Mouse (Mus musculus): ENCODE data around the gene Gm20671.
"Not testable (repeated sequence)": the region's sequence is repeated elsewhere in the genome, so short reads cannot be mapped to it uniquely, and the experiment has no call there.

The Gm20671 gene

DNA sequence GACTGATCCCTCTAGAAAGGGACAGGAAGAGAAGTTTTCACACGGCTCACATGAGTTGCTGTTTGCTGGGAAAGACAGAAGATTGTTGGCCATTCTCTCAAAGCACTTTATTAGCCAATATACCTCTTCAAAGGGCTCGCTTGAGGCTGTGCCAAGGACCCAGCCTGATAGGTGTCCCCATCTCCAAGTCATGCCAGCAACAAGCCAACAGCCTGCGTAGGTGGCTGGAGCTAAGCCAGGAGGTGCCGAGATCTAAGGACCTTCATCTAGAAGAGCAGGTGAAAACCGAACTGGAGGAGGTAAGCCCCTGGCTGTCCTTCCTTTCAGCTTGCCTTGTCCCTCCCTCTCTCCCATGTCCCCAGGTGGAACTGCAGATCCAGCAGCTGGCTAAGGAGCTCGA is 91.1 kb downstream of the Gm20671 start:
- ATAC-seq (ENCODE audit: low TSS enrichment): no peak

DNA sequence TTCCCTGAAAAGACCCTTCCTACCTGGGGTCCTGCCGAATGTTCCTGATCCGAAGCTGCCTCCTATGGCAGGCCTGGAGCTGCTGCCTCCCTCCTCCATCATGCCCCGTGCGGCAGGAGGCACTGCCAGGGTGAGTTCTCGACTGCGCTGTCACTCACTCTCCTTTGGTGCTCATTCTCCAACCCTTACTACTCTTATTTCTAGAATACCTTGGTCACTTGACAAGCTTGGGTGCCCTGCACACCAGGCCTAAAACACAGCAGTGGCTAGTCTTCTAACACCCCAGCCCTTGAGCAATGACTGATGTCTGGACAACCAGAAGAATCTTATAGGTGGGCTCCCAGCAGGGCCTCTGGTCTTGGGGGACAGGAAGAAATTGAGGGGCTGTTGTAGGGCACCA is 93.0 kb downstream of the Gm20671 start:
- peak; percentile 36; the same call in 1 of the 2 replicates for ATAC-seq (ENCODE audit: low TSS enrichment)

DNA sequence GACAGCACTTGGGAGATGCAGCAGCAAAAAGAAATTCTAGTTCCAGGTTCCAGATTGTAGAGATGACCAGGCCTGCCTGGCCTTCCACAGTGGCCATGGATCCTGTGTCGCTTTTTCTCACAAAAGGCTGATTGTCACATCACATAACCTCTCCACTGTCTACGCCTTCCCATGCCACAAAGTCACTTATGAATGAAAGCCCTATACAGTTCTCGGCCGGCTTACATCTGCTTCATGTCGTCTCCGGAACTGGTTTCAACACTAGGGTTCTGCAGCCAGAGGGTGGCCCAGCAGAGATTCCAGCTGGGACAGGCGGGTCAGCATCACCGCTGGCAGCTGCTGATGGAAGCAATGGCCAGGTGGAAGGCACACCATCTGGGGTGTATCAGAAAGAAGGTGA is 98.1 kb downstream of the Gm20671 start:
- ATAC-seq (ENCODE audit: low TSS enrichment): peak; percentile 14

DNA sequence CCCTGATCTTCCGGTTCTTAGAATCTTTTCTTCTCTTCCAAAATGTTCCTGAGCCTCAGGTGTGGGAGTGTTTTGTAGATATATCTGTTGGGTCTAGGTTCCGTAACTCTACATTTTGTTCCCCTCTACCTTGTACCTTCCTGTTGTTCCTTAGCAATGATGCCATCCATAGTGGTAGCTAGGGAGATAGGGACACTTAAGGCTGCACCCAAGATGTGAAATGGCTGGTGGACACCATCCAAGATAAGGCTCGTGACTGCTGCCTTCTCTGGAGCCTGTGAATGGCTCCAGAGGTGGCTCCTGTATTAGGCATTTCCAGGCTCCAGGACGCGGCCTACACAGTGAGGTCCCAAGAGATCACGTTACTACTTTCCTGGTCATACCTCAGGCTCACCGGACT is 98.6 kb downstream of the Gm20671 start:
- no peak for ATAC-seq (ENCODE audit: low TSS enrichment)

DNA sequence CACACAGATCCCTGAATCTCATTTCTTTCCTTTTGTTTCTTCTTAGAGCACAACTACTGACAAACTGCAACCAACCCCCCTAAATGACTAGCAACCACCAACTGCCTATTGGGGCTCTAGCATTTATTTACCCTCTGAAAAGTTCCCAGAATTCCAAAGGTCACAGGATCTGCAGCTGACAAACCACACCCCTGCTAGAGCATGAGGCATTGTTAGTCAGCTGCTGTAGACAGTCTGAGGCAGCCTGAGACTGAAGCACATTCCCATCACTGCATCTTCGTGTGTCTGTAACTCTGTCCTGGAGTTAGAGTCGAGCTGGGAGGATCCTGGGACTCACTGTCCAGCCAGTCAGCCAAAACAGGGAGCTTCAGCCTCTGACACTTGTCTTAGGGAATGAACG is 101.5 kb downstream of the Gm20671 start:
- ATAC-seq (ENCODE audit: low TSS enrichment): not testable (repeated sequence)

DNA sequence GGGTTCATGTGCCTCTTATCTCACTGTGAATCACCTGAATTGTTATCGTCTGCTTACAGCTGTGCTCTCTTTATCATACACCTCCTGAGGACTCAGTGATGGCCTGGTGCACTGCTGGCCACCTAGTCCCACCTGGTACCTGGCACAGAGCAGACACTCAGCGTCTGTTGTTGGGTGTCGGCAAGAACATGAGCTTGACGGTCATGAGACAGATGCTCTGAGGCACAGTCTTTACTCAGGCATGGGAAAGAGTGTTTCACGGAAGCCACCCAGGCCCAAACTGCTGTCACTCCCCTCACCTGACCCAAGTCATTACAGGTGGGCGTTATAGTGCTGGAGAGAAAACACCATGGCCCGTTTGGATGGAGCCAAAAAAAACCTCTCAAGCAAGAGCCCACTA is 102.9 kb downstream of the Gm20671 start:
- no peak for ATAC-seq (ENCODE audit: low TSS enrichment)

DNA sequence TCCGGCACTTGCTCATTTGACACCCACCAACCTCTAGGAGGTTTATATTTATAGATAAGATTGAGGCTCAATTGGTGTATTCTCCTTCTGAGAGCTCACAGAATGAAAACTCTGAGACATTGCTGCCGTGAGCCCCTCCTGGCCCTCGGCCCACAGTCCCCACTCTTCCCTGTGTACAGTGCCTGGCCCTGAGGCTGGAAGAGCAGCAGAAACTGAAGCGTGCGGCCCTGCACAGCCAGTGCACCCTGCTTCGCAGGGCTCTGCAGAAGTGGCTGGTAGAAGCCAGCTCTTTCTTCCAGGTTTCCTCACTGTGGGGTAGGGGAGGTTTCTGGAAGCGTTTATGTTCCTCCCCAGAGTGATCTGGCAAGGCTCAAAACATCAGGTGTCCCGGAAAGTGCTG is 104.2 kb downstream of the Gm20671 start:
- ATAC-seq (ENCODE audit: low TSS enrichment): 0 out of 2 replicates have a peak, but pooled peaks have one; percentile 17

DNA sequence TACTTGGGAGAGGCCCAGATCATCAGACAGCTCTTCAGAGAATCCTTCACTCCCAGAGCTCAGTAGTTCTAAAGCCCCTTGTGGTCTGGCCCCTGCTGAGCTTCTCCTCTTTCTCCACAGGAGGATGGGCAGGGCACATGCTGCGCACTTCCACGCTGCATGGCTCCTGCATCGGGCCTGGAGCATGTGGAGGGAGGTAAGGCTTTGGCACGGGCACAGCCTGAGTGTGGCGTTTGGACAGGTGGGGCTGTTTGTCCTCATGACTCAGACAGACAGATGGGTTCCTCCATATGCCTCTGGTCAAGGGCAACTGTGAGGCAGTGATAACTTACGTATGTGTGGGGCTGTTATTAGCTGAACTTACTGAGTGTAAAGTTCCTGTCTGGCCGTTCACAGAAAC is 104.6 kb downstream of the Gm20671 start:
- ATAC-seq (ENCODE audit: low TSS enrichment): no peak

DNA sequence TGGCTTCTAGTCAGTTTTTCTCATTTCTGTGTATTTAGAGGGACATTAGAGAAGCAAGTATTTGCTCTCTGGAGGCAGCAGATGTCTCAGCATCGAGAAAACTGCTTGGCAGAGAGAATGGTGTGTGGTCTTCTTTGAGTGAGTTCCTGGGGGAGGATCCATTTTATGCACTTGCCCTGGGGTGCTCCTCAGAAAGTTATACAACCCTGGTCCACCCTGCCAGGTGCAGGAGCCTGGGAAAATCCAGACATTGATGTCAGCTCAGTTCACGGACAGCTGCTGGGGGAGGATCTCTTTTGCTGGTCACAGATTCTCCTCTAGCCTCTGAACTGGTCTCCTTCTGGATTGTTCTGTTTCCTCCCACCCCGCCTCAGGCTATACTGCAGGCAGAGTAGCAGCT is 105.6 kb downstream of the Gm20671 start:
- ATAC-seq (ENCODE audit: low TSS enrichment): peak; percentile 68

DNA sequence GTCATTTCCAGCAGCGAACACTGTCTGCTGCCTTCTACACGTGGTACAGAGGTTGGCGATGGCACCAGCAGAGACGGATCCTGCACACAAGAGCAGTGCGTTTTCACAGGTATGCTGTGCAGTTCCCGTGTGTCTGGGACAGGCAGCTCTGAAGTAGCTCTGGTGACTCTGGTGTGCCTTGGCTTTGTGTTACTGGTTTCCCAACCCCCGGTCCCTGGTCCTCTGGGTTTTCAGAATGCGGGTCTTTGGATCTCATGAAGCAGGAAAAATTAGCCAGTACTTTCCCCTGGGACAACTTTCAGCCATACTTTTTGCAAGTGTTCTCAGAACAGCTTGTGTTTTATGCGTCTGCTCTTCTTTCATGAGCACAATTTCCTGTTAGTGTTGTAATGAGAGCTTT is 106.5 kb downstream of the Gm20671 start:
- ATAC-seq (ENCODE audit: low TSS enrichment): no peak

DNA sequence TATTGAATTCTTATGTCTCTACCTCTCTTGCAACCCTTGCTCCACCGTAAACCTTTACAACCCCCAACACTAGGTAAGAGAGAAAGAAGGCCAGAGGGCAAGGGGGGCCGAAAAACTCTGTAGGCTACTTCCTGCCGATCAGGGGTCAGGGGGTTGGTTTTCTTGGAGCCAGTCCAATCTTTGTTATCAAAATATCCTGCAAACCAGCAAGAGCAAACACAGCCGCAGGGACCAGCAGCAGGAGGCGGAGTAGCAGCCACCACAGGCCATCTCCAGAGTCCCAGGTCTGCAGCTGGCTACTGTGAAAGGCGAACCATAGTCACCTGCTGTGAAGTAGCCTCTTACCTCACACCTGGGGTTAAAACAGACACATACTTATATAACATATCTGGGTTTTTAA is 108.0 kb downstream of the Gm20671 start:
- no peak for ATAC-seq (ENCODE audit: low TSS enrichment)

DNA sequence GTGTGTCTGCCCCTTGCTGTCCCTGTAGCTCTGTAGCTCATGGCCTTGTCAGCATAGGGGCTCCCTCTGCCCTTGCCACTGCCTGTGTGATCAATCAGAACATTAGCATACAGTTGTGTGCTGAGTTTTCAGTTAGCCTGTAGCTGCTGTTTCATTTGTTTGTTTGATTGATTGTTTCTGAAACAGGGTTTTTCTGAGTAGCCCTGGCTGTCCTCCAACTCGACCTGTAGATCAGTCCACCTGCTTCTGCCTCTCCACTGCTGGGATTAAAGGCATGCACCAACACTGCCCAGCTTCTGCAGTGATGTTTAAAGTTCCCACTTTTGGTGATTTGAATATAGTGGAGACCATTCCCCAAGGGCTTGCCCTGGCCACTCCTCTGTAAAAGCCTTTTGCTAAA is 109.2 kb downstream of the Gm20671 start:
- ATAC-seq (ENCODE audit: low TSS enrichment): no peak

DNA sequence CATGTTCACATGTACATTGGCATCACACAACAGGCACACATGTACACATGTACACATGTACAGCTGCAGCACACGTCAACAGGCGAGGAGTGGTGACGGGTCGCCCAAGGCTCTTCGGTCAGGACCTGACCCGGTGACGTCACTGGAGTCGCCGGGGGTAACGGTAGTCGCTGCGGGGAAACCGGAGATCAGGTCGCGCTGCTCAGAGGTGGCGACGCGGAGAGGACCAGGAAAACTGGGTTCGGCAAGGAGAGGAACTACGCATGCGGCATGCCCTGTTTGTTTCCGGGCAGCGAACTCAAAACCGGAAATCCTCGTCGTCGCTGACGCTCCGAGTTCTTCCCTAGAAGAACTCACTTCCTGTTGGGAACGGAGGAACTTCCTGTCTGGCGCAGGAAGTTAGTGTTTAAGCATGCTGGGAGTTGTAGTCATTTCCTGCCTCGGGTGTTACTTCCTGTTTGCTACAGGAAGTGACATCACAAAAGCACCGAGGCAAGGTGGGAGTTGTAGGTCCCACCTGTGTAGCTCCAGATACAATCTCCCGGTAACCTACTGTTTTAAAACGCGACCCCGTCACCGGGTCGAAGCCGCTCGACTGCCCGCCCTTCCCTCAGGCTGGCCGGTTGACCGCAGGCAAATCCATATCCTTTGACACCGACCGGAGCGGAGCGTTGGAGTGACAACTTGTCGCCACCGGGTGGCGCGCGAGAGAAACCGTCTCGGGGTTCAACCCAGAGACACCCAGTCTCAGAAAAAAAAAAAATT is 113.0 kb downstream of the Gm20671 start:
- peak; percentile 100 for ATAC-seq (ENCODE audit: low TSS enrichment)

DNA sequence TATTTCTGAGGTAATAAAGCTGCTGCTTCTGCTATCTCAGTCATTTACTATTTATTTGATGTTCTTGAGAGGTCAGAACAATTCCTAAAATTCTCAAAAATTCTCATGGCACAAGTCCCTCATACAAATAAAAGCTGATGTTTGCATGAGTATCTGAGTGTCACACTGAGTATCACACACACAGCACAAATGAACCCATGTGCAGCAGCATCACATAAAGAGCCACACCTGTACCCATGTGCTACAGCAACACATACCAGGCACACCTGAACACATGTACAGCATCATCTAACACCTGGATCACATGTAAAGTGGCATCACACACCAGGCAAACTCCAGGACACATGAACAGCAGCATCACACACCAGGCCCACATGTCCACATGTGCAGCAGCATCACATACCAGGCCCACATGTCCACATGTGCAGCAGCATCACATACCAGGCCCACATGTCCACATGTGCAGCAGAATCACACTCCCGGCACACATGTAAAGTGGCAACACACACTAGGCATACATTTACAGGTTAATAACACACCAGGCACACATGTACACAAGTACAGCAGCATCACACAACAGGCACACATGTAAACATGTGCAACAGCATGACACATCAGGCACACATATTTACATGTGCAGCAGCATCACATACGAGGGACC is 113.7 kb downstream of the Gm20671 start:
- ATAC-seq (ENCODE audit: low TSS enrichment): peak; percentile 4; the same call in 1 of the 2 replicates

DNA sequence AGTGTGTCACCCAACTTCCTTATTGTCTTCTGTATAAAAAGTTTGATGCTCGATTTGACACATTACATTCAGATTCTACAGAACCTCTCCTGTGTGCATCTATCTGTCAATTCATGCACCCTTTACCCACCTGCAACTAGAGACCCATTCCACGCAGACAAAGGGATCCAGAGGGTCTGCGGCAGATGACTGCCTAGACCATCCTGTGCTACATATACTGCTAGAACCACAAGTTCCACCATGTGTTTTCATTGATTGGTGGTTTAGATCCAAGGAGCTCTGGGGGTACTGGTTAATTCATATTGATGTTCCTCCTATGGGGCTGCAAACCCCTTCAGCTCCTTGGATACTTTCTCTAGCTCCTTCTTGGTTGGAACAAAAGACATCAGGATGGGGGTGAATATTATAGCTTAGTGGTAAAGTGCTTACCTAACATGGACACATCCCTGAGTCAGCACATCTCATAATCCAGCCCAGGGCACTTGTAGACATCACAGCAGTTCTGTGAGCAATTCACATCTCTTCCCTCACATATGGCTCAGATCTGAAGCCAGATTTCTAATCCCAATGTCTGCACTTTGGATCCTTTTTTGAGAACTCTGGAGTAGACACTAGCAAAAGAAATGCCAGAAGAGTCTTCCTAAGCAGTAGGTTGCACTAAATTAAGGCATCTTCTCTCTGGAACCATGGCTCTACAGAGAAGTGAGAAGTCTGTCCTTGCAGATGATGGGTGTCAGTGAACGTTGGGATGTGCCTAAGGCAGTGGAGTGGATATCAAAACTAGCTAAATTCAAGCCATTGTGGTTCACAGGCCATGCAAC is 114.5 kb downstream of the Gm20671 start:
- ATAC-seq (ENCODE audit: low TSS enrichment): no peak

DNA sequence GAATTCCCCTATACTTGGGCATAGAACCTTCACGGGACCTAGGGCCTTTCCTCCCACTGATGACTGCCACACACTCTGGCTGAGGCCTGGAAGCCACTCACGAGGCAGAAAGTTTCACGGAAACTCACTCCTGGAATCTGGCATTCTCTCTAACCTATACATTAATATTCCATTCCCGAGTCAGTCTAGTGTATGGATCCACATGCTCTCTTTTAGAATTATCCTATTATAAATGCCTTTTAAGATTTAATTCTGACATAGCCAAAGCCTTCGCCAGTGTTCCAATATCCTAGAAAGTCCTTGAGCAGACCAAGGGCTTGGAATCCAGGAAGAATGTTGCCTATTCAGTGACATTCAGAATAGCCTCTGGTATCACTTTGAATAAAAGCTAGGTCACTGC is 115.4 kb downstream of the Gm20671 start:
- ATAC-seq (ENCODE audit: low TSS enrichment): no peak

DNA sequence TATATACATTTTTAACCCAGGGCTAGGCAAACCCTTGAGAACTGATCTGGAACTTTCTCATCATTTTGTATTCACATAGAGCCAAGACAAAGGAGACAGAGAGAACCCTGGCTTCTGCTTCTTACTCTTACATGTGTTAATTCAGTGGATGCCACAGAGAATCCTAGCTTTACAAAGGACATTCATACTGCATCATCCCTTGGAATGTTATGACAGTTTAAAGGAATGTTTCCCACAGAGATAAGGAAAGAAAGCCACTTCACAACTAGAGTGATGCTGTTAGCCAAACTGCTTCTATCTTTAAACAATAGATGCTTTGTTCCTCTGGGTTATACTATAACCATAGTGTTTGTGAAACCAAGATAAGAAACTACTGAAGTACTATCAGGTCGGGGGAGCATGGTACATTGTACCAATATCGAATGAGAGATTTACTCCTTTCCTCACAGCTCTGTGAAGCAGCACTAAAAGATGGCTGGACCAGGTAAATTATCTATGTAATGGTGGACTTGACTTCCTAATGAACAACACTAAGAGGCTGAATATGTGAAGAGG is 120.6 kb downstream of the Gm20671 start:
- ATAC-seq (ENCODE audit: low TSS enrichment): no peak

DNA sequence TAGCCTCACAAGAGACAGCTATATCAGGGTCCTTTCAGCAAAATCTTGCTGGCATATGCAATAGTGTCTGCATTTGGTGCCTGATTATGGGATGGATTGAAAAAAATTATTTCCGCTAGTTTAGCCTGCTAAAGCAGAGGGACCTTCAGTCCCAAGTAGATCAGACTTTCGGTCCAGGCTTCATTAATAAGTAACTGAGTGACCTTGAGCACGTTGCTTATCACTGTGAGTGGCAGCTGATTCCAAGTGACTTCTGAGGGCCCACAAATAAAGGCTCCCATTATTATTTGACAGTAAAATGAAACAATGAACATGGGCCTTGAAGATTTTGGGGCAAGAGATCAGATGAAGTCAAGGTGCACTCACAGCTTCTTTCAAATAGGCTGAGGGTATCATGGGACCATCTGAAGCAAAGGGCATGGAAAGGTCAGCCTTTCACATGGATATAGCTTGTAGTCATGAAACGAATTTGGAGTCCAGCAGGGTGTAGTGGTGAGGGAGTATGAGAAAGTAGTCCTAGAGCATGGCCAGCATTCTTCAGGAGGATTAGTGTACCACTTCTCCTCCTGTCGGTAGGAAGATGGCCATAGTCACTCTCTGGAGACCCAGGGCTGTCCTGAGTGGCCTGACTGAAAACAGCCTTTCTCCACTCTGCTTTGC is 129.6 kb downstream of the Gm20671 start:
- no peak for ATAC-seq (ENCODE audit: low TSS enrichment)

DNA sequence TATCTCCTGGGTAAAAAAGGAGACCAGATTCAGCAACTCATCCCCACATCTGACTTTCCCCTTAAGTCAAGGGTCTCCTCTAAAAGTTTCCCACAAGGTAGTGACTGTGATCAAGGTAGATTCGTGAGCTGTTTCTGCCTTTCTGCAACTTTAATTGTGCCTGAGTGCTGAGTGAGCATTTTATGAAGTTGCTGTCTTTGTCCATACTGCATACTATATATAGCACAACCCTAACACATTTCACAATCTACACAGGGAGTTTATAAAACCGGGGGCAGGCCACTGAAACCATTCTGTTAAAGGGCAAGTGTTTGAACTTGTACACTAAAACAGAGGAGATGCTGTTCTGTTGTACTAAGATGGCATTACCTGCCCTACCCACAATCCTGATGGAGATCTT is 133.5 kb downstream of the Gm20671 start:
- no peak for ATAC-seq (ENCODE audit: low TSS enrichment)

Measured in frontal cortex, adult (tissue).